Mouse (Mus musculus) hindbrain, embryonic 15.5 days (tissue): ENCODE data around the gene Vmn1r95. TPM values are rescaled to one million over a fixed set of nuclear protein-coding genes. Genes with fewer than 3 reads are reported as not detected.
"Not testable (repeated sequence)": the region's sequence is repeated elsewhere in the genome, so short reads cannot be mapped to it uniquely, and the experiment has no call there.

Experiments
- ATAC-seq: fragments of 200-750 bp; cut with Nextera tagmentation; 2 replicates; pipeline ENCODE4 v1.8.0; 2017; ENCODE audit warnings: low read depth, moderate number of reproducible peaks, moderate TSS enrichment; ENCODE audit not compliant: low FRiP score
- H3K27ac ChIP-seq: fragments of 300-500 bp; sonication (generic); replicated peaks from 2 replicates; pipeline ENCODE4 v1.5.1; 2015; ENCODE audit warnings: mild to moderate bottlenecking, inconsistent platforms
- H3K27me3 ChIP-seq: fragments of 300-500 bp; sonication (generic); 2 replicates; pipeline ENCODE4 v1.6.1; 2015; ENCODE audit warnings: control low read depth, inconsistent platforms
- H3K36me3 ChIP-seq: fragments of 300-500 bp; sonication (generic); 2 replicates; pipeline ENCODE4 v1.6.1; 2015; ENCODE audit warnings: control low read depth, inconsistent platforms
- H3K4me1 ChIP-seq: fragments of 300-500 bp; sonication (generic); replicated peaks from 2 replicates; pipeline ENCODE4 v1.6.1; 2015; ENCODE audit warnings: control low read depth, inconsistent platforms
- H3K4me2 ChIP-seq: fragments of 300-500 bp; sonication (generic); 2 replicates; pipeline ENCODE4 v1.6.1; 2015; ENCODE audit warnings: moderate library complexity, mild to moderate bottlenecking, inconsistent platforms
- H3K4me3 ChIP-seq: fragments of 300-500 bp; sonication (generic); 2 replicates; pipeline ENCODE4 v1.5.1; 2015; ENCODE audit warnings: mild to moderate bottlenecking, inconsistent platforms
- H3K9ac ChIP-seq: fragments of 300-500 bp; sonication (generic); 2 replicates; pipeline ENCODE4 v1.6.1; 2015; ENCODE audit warnings: inconsistent platforms
- H3K9me3 ChIP-seq: fragments of 300-500 bp; sonication (generic); 2 replicates; pipeline ENCODE4 v1.6.1; 2016; ENCODE audit warnings: control low read depth, inconsistent platforms
- WGBS: fragments of 180-500 bp; shearing (Covaris S2); methylation state at CpG from one replicate; pipeline ENCODE4 v1.1.7; 2015; 5-methylcytosine and 5-hydroxymethylcytosine counted together
- polyA plus RNA-seq: library from polyadenylated mRNA; unstranded; fragments of >200 nt; fragmentation: Nextera tagmentation; extraction: Ambion mirVana; gene quantifications from 2 replicates; pipeline ENCODE4 v1.2.1, GENCODE M21; 2015

Gene Vmn1r95
- polyA plus RNA-seq, result not detected in 2 replicates

- not testable (repeated sequence) for H3K4me2 ChIP-seq, H3K4me1 ChIP-seq, ATAC-seq
Measured at GRCm38 (mm10) chr7:20193410-20193809, at the start of gene Vmn1r95. Gene Vmn1r95 (plus strand): TSS chr7:20193710.

DNA sequence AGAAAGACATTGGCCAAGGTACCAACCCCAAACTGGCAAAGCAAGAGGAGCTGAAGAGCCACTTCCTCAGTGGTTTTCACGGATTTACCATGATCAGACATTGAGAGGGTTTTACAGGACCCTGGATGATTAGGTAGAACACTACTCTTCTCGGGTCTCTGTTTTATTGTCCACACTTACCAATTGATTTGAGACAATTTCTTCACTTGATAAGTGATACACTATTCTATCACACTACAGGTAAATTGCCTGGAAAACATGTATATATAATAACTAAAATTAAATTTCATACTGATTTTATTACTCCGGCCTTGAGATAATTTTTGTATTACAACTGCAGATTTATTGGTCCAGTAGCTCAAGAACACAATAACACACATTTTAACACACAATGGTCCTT lies 25.2 kb upstream of the Vmn1r95 start, which contains the start of gene Vmn1r94:
Vmn1r94 (minus strand) TSS at position 101 of the 400 bp plus-strand sequence.
- not testable (repeated sequence) for H3K27ac ChIP-seq, H3K27me3 ChIP-seq, H3K4me1 ChIP-seq, H3K9me3 ChIP-seq, H3K9ac ChIP-seq, ATAC-seq, H3K36me3 ChIP-seq, H3K4me2 ChIP-seq, H3K4me3 ChIP-seq
- WGBS, result no CpG with 5 or more reads among the region's 3 CpGs

More at GRCm38 (mm10) chr7:20193410-20193809, at the start of gene Vmn1r95:
- not testable (repeated sequence) for H3K9me3 ChIP-seq, H3K27ac ChIP-seq, H3K27me3 ChIP-seq, H3K36me3 ChIP-seq, H3K9ac ChIP-seq, H3K4me3 ChIP-seq
- WGBS, result no CpG with 5 or more reads among the region's 3 CpGs

DNA sequence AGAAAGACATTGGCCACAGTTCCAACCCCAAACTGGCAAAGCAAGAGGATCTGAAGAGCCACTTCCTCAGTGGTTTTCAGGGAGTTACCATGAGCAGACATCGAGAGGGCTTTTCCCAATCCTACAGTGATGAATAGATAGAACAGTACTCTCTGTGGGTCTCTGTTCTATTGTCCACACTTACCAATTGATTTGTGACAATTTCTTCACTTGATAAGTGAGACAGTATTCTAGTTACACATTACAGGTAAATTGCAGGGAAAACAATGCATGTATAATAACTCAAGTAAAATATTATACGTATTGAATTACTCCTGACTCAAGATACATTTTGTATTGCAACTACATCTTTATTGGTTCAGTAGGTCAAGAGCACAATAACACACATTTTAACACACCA lies 12.0 kb downstream of the Vmn1r95 start, which contains the start of gene Gm6164:
Gm6164 (minus strand) TSS at position 101 of the 400 bp plus-strand sequence.
- not testable (repeated sequence) for ATAC-seq, H3K4me2 ChIP-seq

DNA sequence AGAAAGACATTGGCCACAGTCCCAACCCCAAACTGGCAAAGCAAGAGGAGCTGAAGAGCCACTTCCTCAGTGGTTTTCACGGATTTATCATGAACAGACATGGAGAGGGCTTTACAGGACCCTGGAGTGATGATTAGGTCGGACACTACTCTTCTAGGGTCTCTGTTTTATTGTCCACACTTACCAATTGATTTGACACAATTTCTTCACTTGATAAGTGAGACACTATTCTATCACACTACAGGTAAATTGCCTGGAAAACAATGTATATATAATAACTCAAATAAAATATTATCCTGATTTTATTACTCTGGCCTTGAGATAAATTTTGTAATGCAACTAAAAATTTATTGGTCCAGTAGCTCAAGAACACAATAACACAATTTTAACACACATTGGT lies 40.2 kb downstream of the Vmn1r95 start, which contains the start of gene Gm4498:
Gm4498 (minus strand) TSS at position 101 of the 400 bp plus-strand sequence.
- H3K4me1 ChIP-seq, ATAC-seq, H3K4me3 ChIP-seq, H3K27me3 ChIP-seq, H3K36me3 ChIP-seq, H3K9ac ChIP-seq, H3K27ac ChIP-seq, H3K9me3 ChIP-seq, H3K4me2 ChIP-seq: not testable (repeated sequence)
- no CpG with 5 or more reads among the region's 2 CpGs for WGBS

More for the DNA sequence above, 12.0 kb downstream of the Vmn1r95 start, which contains the start of gene Gm6164:
- not testable (repeated sequence) for H3K9ac ChIP-seq, H3K9me3 ChIP-seq, H3K36me3 ChIP-seq, H3K4me3 ChIP-seq, H3K27ac ChIP-seq, H3K4me1 ChIP-seq, H3K27me3 ChIP-seq
- no CpG with 5 or more reads among the region's 2 CpGs for WGBS

Other genes with a start within 250 kb of the Vmn1r95 start
- not detected in 2 replicates for gene Igsf23, start 243.0 kb upstream of the Vmn1r95 start, polyA plus RNA-seq
- gene Ceacam20, start 228.3 kb upstream of the Vmn1r95 start, polyA plus RNA-seq, result not detected in 2 replicates
- gene Nlrp9b, start 202.2 kb upstream of the Vmn1r95 start, polyA plus RNA-seq, result not detected in 2 replicates
- not detected in 2 replicates for gene Vmn1r91, start 94.0 kb upstream of the Vmn1r95 start, polyA plus RNA-seq
- gene Gm16442, start 71.1 kb upstream of the Vmn1r95 start, polyA plus RNA-seq, result not detected in 2 replicates
- gene Vmn1r93, start 54.6 kb upstream of the Vmn1r95 start, polyA plus RNA-seq, result not detected in 2 replicates
- not detected in 2 replicates for gene Vmn1r94, start 25.3 kb upstream of the Vmn1r95 start, polyA plus RNA-seq
- gene Gm6164, start 11.9 kb downstream of the Vmn1r95 start, polyA plus RNA-seq, result not detected in 2 replicates
- not detected in 2 replicates for gene Gm4498, start 40.1 kb downstream of the Vmn1r95 start, polyA plus RNA-seq
- gene Gm5890, start 69.1 kb downstream of the Vmn1r95 start, polyA plus RNA-seq, result not detected in 2 replicates
- not detected in 2 replicates for gene Gm4133, start 140.4 kb downstream of the Vmn1r95 start, polyA plus RNA-seq
- not detected in 2 replicates for gene Gm5728, start 181.7 kb downstream of the Vmn1r95 start, polyA plus RNA-seq
- gene Vmn1r100, start 224.2 kb downstream of the Vmn1r95 start, polyA plus RNA-seq, result not detected in 2 replicates
- gene Vmn1r101, start 248.9 kb downstream of the Vmn1r95 start, polyA plus RNA-seq, result not detected in 2 replicates